Mouse (Mus musculus): Measurements from ENCODE around the gene Samd5. TPM values are rescaled to one million over a fixed set of nuclear protein-coding genes. Genes with fewer than 3 reads are reported as not detected.

The Samd5 gene
- polyA plus RNA-seq, 1 experiment from 2014 or later, result 2.3 TPM

DNA sequence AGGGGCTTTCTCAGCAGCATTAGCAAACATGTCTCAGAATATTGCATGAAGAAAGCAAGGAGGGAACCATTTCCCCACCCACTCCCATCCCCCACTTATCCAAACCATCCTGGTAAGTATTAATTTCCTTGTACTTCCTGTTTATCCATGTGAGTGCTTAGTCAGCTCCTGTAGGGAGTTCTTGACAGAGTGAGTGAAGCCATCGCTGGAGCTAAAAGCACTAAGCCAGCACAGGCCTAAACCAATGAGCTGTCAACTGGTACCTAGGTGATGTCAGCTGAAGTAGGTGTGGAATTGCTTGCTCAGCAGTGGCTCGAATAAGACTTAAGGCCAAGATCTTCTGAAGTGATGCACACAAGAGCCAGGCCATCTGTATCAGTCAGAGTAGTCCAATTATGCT, 34.3 kb downstream of the Samd5 start:
- peak overlapping the region; percentile 3; the same call in 1 of the 2 replicates for H3K27ac ChIP-seq (ENCODE audit: low read length)
- no peaks in the 10 kb centered on the region for H3K36me3 ChIP-seq (ENCODE audit: control insufficient read depth, insufficient read depth)
- peaks cover 20% of the 10 kb centered on the region; the same call in 1 of the 2 replicates for H3K4me1 ChIP-seq (ENCODE audit: control insufficient read depth, insufficient read depth, low read length)
- 37% methylated on average over 2 of the region's 2 CpGs for WGBS
- no peak overlapping the region for H3K4me2 ChIP-seq (ENCODE audit: low read depth, low read length)
- H3K9me3 ChIP-seq (replicated peaks; ENCODE audit: control insufficient read depth, low read length), result no peaks in the 10 kb centered on the region
- no peak for ATAC-seq (replicated peaks; ENCODE audit: extremely low read depth, insufficient read depth, low FRiP score)
- H3K9ac ChIP-seq (ENCODE audit: low read length), result no peak overlapping the region
- no peaks in the 10 kb centered on the region for H3K27me3 ChIP-seq (ENCODE audit: control insufficient read depth, insufficient read depth, low read length)
- no peak overlapping the region for H3K4me3 ChIP-seq (ENCODE audit: low read length)

DNA sequence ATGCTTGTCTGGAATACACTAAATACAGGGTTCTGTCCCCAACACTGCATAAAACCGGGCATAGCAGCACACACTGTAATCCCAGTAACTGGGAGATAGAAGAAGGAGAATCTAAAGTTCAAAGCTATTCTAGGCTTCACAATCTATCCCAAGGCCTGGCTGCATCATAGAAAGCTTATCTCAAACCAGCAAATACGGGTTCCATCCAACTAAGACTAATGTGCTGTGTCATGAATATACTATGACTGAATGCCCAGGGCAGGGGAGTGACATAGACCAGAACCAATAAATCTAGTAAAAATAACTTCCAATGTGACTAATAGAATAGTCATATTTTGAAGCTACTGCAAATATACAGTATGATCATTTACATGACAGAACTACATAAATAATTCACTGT, 35.0 kb downstream of the Samd5 start:
- peak; percentile 63 for ATAC-seq (replicated peaks; ENCODE audit: extremely low read depth, insufficient read depth, low FRiP score)
- no peak overlapping the region for H3K9ac ChIP-seq (ENCODE audit: low read length)
- no peak overlapping the region for H3K4me3 ChIP-seq (ENCODE audit: low read length)
- H3K9me3 ChIP-seq (replicated peaks; ENCODE audit: control insufficient read depth, low read length), result no peaks in the 10 kb centered on the region
- H3K27ac ChIP-seq (ENCODE audit: low read length), result peak overlapping the region; percentile 45
- 30% methylated on average over 2 of the region's 2 CpGs for WGBS
- H3K36me3 ChIP-seq (ENCODE audit: control insufficient read depth, insufficient read depth), result no peaks in the 10 kb centered on the region
- no peak overlapping the region for H3K4me2 ChIP-seq (ENCODE audit: low read depth, low read length)
- H3K4me1 ChIP-seq (ENCODE audit: control insufficient read depth, insufficient read depth, low read length), result peaks cover 20% of the 10 kb centered on the region; the same call in 1 of the 2 replicates
- no peaks in the 10 kb centered on the region for H3K27me3 ChIP-seq (ENCODE audit: control insufficient read depth, insufficient read depth, low read length)

GRCm38 (mm10) chr10:9625356-9625755, 49.7 kb downstream of the Samd5 start:
- Histone ChIP-seq H3K4me3 (ENCODE audit: low read length) (no peak overlapping the region), H3K27me3 (ENCODE audit: control insufficient read depth, insufficient read depth, low read length) (no peaks in the 10 kb centered on the region), H3K4me2 (ENCODE audit: low read depth, low read length) (no peak overlapping the region), H3K9ac (ENCODE audit: low read length) (no peak overlapping the region), H3K9me3 (replicated peaks; ENCODE audit: control insufficient read depth, low read length) (no peaks in the 10 kb centered on the region), H3K36me3 (ENCODE audit: control insufficient read depth, insufficient read depth) (no peaks in the 10 kb centered on the region), H3K4me1 (ENCODE audit: control insufficient read depth, insufficient read depth, low read length) (no peaks in the 10 kb centered on the region; the same call in 1 of the 2 replicates), H3K27ac (ENCODE audit: low read length) (no peak overlapping the region)
- 52% methylated on average over 1 of the region's 1 CpGs for WGBS
- ATAC-seq (replicated peaks; ENCODE audit: extremely low read depth, insufficient read depth, low FRiP score), result no peak

- Histone ChIP-seq H3K4me1 (ENCODE audit: control insufficient read depth, insufficient read depth, low read length) (no peaks in the 10 kb centered on the region; the same call in 1 of the 2 replicates), H3K27ac (ENCODE audit: low read length) (no peak overlapping the region), H3K9me3 (replicated peaks; ENCODE audit: control insufficient read depth, low read length) (no peaks in the 10 kb centered on the region), H3K9ac (ENCODE audit: low read length) (no peak overlapping the region), H3K27me3 (ENCODE audit: control insufficient read depth, insufficient read depth, low read length) (no peaks in the 10 kb centered on the region), H3K4me2 (ENCODE audit: low read depth, low read length) (no peak overlapping the region), H3K4me3 (ENCODE audit: low read length) (no peak overlapping the region), H3K36me3 (ENCODE audit: control insufficient read depth, insufficient read depth) (no peaks in the 10 kb centered on the region)
- 43% methylated on average over 3 of the region's 3 CpGs for WGBS
- ATAC-seq (replicated peaks; ENCODE audit: extremely low read depth, insufficient read depth, low FRiP score), result no peak
Observed at GRCm38 (mm10) chr10:9621926-9622688, 52.9 kb downstream of the Samd5 start.

DNA sequence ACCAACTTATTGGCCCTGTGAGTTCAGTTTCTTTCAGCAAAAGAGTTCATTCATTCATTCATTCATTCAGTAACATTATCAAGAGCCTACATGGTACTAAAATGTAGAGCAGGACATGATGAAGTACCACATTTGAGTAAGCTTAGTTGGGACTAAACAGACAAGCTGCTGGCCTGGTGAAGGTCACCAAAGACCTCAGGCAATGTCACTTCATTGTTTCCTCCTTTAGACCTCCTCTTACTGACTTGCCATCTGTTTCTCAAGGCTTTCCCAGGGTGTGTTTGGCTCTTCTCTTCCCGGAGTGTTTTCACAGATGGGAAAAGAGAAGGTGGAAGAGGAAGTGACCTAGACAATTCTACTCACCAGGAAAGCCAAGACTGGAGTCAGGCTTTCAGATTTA, 54.0 kb downstream of the Samd5 start:
- H3K4me3 ChIP-seq (ENCODE audit: low read length), result no peak overlapping the region
- H3K27ac ChIP-seq (ENCODE audit: low read length), result no peak overlapping the region
- no peaks in the 10 kb centered on the region for H3K9me3 ChIP-seq (replicated peaks; ENCODE audit: control insufficient read depth, low read length)
- 22% methylated on average over 1 of the region's 1 CpGs for WGBS
- ATAC-seq (replicated peaks; ENCODE audit: extremely low read depth, insufficient read depth, low FRiP score), result no peak
- no peaks in the 10 kb centered on the region for H3K36me3 ChIP-seq (ENCODE audit: control insufficient read depth, insufficient read depth)
- H3K4me1 ChIP-seq (ENCODE audit: control insufficient read depth, insufficient read depth, low read length), result no peaks in the 10 kb centered on the region; the same call in 1 of the 2 replicates
- no peaks in the 10 kb centered on the region for H3K27me3 ChIP-seq (ENCODE audit: control insufficient read depth, insufficient read depth, low read length)
- H3K4me2 ChIP-seq (ENCODE audit: low read depth, low read length), result no peak overlapping the region
- no peak overlapping the region for H3K9ac ChIP-seq (ENCODE audit: low read length)

- Histone ChIP-seq H3K27me3 (ENCODE audit: control insufficient read depth, insufficient read depth, low read length) (no peaks in the 10 kb centered on the region), H3K4me1 (ENCODE audit: control insufficient read depth, insufficient read depth, low read length) (no peaks in the 10 kb centered on the region), H3K9ac (ENCODE audit: low read length) (no peak overlapping the region), H3K27ac (ENCODE audit: low read length) (no peak overlapping the region), H3K4me2 (ENCODE audit: low read depth, low read length) (no peak overlapping the region), H3K4me3 (ENCODE audit: low read length) (no peak overlapping the region), H3K9me3 (replicated peaks; ENCODE audit: control insufficient read depth, low read length) (no peaks in the 10 kb centered on the region), H3K36me3 (ENCODE audit: control insufficient read depth, insufficient read depth) (no peaks in the 10 kb centered on the region)
- ATAC-seq (replicated peaks; ENCODE audit: extremely low read depth, insufficient read depth, low FRiP score), result no peak
Observed at GRCm38 (mm10) chr10:9615009-9615408, 60.0 kb downstream of the Samd5 start.

DNA sequence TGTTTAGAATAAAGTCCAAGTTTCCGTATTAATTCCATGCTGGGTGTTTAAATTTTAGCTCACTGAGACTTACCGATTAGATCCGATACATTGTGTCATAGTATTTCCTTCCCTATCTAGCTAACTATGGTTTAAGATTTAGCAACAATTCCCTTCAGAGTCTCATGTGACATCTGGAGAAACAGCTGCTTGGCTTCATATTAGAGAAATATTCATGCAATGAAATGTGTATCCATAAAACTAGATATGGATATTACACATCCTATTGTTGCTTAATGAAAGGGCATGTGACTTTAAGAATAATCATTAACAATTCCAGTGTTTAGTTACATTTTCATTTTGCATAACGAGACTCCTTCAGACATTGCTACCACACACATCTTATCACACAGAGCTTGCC, 66.2 kb downstream of the Samd5 start:
- WGBS, result 78% methylated on average over 4 of the region's 4 CpGs
- Histone ChIP-seq H3K4me1 (ENCODE audit: control insufficient read depth, insufficient read depth, low read length) (peaks cover 4% of the 10 kb centered on the region; the same call in 1 of the 2 replicates), H3K27me3 (ENCODE audit: control insufficient read depth, insufficient read depth, low read length) (no peaks in the 10 kb centered on the region), H3K4me3 (ENCODE audit: low read length) (no peak overlapping the region), H3K36me3 (ENCODE audit: control insufficient read depth, insufficient read depth) (no peaks in the 10 kb centered on the region), H3K9ac (ENCODE audit: low read length) (no peak overlapping the region), H3K4me2 (ENCODE audit: low read depth, low read length) (no peak overlapping the region), H3K27ac (ENCODE audit: low read length) (no peak overlapping the region), H3K9me3 (replicated peaks; ENCODE audit: control insufficient read depth, low read length) (no peaks in the 10 kb centered on the region)
- no peak for ATAC-seq (replicated peaks; ENCODE audit: extremely low read depth, insufficient read depth, low FRiP score)

DNA sequence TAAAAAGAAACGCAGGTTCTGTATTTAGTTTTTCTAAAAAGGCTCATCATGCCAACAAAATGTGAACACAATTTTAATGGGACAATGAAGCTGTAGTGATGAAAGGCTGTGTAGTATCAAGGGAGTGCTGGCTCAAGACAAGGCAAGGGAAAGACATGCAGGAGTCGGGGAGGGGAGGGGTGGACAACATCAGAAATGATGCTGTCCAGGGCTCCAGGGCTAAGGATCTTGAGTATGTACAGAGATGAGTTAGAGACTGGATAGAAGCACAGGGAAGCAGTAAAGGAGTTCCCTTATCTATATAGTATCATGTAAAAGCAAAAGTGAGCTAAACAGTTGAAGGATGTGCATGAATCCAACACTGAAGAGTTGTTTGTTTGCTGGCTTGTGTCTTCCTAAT, 67.9 kb downstream of the Samd5 start:
- H3K36me3 ChIP-seq (ENCODE audit: control insufficient read depth, insufficient read depth), result no peaks in the 10 kb centered on the region
- H3K27me3 ChIP-seq (ENCODE audit: control insufficient read depth, insufficient read depth, low read length), result no peaks in the 10 kb centered on the region
- H3K27ac ChIP-seq (ENCODE audit: low read length), result no peak overlapping the region
- no peak overlapping the region for H3K9ac ChIP-seq (ENCODE audit: low read length)
- ATAC-seq (replicated peaks; ENCODE audit: extremely low read depth, insufficient read depth, low FRiP score), result no peak
- H3K4me3 ChIP-seq (ENCODE audit: low read length), result no peak overlapping the region
- 77% methylated on average over 2 of the region's 2 CpGs for WGBS
- H3K9me3 ChIP-seq (replicated peaks; ENCODE audit: control insufficient read depth, low read length), result no peaks in the 10 kb centered on the region
- H3K4me2 ChIP-seq (ENCODE audit: low read depth, low read length), result no peak overlapping the region
- H3K4me1 ChIP-seq (ENCODE audit: control insufficient read depth, insufficient read depth, low read length), result peaks cover 8% of the 10 kb centered on the region; the same call in 1 of the 2 replicates

- WGBS, result 82% methylated on average over 5 of the region's 5 CpGs
Observed at GRCm38 (mm10) chr10:9605635-9606034, 69.4 kb downstream of the Samd5 start.

More at GRCm38 (mm10) chr10:9605635-9606034, 69.4 kb downstream of the Samd5 start:
- H3K9ac ChIP-seq (ENCODE audit: low read length), result no peak overlapping the region
- H3K9me3 ChIP-seq (replicated peaks; ENCODE audit: control insufficient read depth, low read length), result no peaks in the 10 kb centered on the region
- peaks cover 8% of the 10 kb centered on the region; the same call in 1 of the 2 replicates for H3K4me1 ChIP-seq (ENCODE audit: control insufficient read depth, insufficient read depth, low read length)
- H3K36me3 ChIP-seq (ENCODE audit: control insufficient read depth, insufficient read depth), result no peaks in the 10 kb centered on the region
- H3K4me3 ChIP-seq (ENCODE audit: low read length), result no peak overlapping the region
- no peak for ATAC-seq (replicated peaks; ENCODE audit: extremely low read depth, insufficient read depth, low FRiP score)
- H3K27ac ChIP-seq (ENCODE audit: low read length), result no peak overlapping the region
- H3K4me2 ChIP-seq (ENCODE audit: low read depth, low read length), result no peak overlapping the region
- H3K27me3 ChIP-seq (ENCODE audit: control insufficient read depth, insufficient read depth, low read length), result no peaks in the 10 kb centered on the region

All from heart, embryonic 16.5 days (tissue).